Mouse (Mus musculus): ENCODE results near the gene Kdsr. TPM values are rescaled to one million over a fixed set of nuclear protein-coding genes. Genes with fewer than 3 reads are reported as not detected.

Kdsr gene
- total and polyA plus RNA-seq, 3 experiments, result 15.1 to 20.3 TPM; not detected in 1

- Histone ChIP-seq H3K79me2 (ENCODE audit: control insufficient read depth, insufficient read depth, low read length, poor library complexity) (peaks cover 2% of the 10 kb centered on the region; the same call in 1 of the 2 replicates), H3K27ac (ENCODE audit: control insufficient read depth, low read depth, low read length) (no peak overlapping the region), H3K4me3 (ENCODE audit: control insufficient read depth in 1 of 2, insufficient read depth in 1 of 2, low read depth in 2 of 2, low read length in 2 of 2) (no peak overlapping the region), H3K4me1 (ENCODE audit: control insufficient read depth in 1 of 2, insufficient read depth in 2 of 2, low read length in 2 of 2) (peaks cover 3% of the 10 kb centered on the region in 2 experiments; a peak in 3 of 4 replicates), H3K36me3 (ENCODE audit: control insufficient read depth in 1 of 2, insufficient read depth in 2 of 2, low read length in 2 of 2) (peaks cover 15 to 27% of the 10 kb centered on the region in 2 experiments), H3K27me3 (ENCODE audit: control insufficient read depth in 1 of 2, insufficient read depth in 2 of 2, low read length in 2 of 2) (no peaks in the 10 kb centered on the region), H3K9ac (ENCODE audit: control insufficient read depth, low read depth, low read length, poor library complexity, severe bottlenecking) (no peak overlapping the region), H3K9me3 (replicated peaks; ENCODE audit: insufficient read depth, low read length) (no peaks in the 10 kb centered on the region)
- 0 out of 2 replicates have a peak, but pooled peaks have one; percentile 37 for TF ChIP-seq ZMIZ1 (IDR thresholded peaks at IDR 0.05; ENCODE audit: low read depth, low read length)
- TF ChIP-seq POLR2AphosphoS2 (IDR thresholded peaks at IDR 0.05; ENCODE audit: low read length), result peak; percentile 40; the same call in 1 of the 2 replicates
- TF ChIP-seq RCOR1 (IDR thresholded peaks at IDR 0.05; ENCODE audit: low read depth, low read length), result no peak
- no peak for TF ChIP-seq MYB (IDR thresholded peaks at IDR 0.05; ENCODE audit: low read depth, low read length)
- no peak for TF ChIP-seq POLR2AphosphoS5 (IDR thresholded peaks at IDR 0.05; ENCODE audit: borderline replicate concordance, low read depth, low read length)
- no peak for TF ChIP-seq UBTF (IDR thresholded peaks at IDR 0.05; ENCODE audit: borderline replicate concordance, insufficient read depth, low read depth, low read length)
- TF ChIP-seq JUND (IDR thresholded peaks at IDR 0.05; ENCODE audit: low read depth, low read length), result no peak
- no peak for TF ChIP-seq EP300 (IDR thresholded peaks at IDR 0.05; ENCODE audit: low read depth in 1 of 2, low read length in 2 of 2)
- TF ChIP-seq GATA1 (IDR thresholded peaks at IDR 0.05; ENCODE audit: low read depth, low read length), result no peak
- DNase-seq (ENCODE audit: low read depth, low spot score), result no peak
Measured at GRCm38 (mm10) chr1:106764281-106764680, 4.8 kb upstream of the Kdsr start.

- peaks cover 19 to 24% of the 10 kb centered on the region in 2 experiments for H3K4me1 ChIP-seq (ENCODE audit: control insufficient read depth in 1 of 2, insufficient read depth in 2 of 2, low read length in 2 of 2)
- no peaks in the 10 kb centered on the region for H3K27me3 ChIP-seq (ENCODE audit: control insufficient read depth in 1 of 2, insufficient read depth in 2 of 2, low read length in 2 of 2)
- no peak for DNase-seq (ENCODE audit: low read depth, low spot score)
- no peak overlapping the region for H3K27ac ChIP-seq (ENCODE audit: control insufficient read depth, low read depth, low read length)
- no peak for TF ChIP-seq TAL1 (IDR thresholded peaks at IDR 0.05; ENCODE audit: low read length)
- 0 out of 2 replicates have a peak, but pooled peaks have one; percentile 11 for TF ChIP-seq POLR2AphosphoS2 (IDR thresholded peaks at IDR 0.05; ENCODE audit: low read length)
- no peaks in the 10 kb centered on the region for H3K9me3 ChIP-seq (replicated peaks; ENCODE audit: insufficient read depth, low read length)
- peak overlapping the region; percentile 57 for H3K9ac ChIP-seq (ENCODE audit: control insufficient read depth, low read depth, low read length, poor library complexity, severe bottlenecking)
- peak overlapping the region; percentile 9 to 36; a peak in 3 of 4 replicates for H3K4me3 ChIP-seq (ENCODE audit: control insufficient read depth in 1 of 2, insufficient read depth in 1 of 2, low read depth in 2 of 2, low read length in 2 of 2)
- H3K36me3 ChIP-seq (ENCODE audit: control insufficient read depth in 1 of 2, insufficient read depth in 2 of 2, low read length in 2 of 2), result peaks cover 2 to 32% of the 10 kb centered on the region in 2 experiments; a peak in 2 of 4 replicates
- H3K79me2 ChIP-seq (ENCODE audit: control insufficient read depth, insufficient read depth, low read length, poor library complexity), result peaks cover 12% of the 10 kb centered on the region
Measured at GRCm38 (mm10) chr1:106760750-106761149, 1.2 kb upstream of the Kdsr start.

- H3K9me3 ChIP-seq (replicated peaks; ENCODE audit: insufficient read depth, low read length), result no peaks in the 10 kb centered on the region
- H3K79me2 ChIP-seq (ENCODE audit: control insufficient read depth, insufficient read depth, low read length, poor library complexity), result peaks cover 12% of the 10 kb centered on the region
- peaks cover 19 to 24% of the 10 kb centered on the region in 2 experiments for H3K4me1 ChIP-seq (ENCODE audit: control insufficient read depth in 1 of 2, insufficient read depth in 2 of 2, low read length in 2 of 2)
- H3K27ac ChIP-seq (ENCODE audit: control insufficient read depth, low read depth, low read length), result peak overlapping the region; percentile 81
- DNase-seq (ENCODE audit: low read depth, low spot score), result peak; percentile 80
- peaks cover 0 to 36% of the 10 kb centered on the region in 2 experiments; a peak in 2 of 4 replicates for H3K36me3 ChIP-seq (ENCODE audit: control insufficient read depth in 1 of 2, insufficient read depth in 2 of 2, low read length in 2 of 2)
- H3K4me3 ChIP-seq (ENCODE audit: control insufficient read depth in 1 of 2, insufficient read depth in 1 of 2, low read depth in 2 of 2, low read length in 2 of 2), result peak overlapping the region; percentile 63 to 91
- peak overlapping the region; percentile 89 for H3K9ac ChIP-seq (ENCODE audit: control insufficient read depth, low read depth, low read length, poor library complexity, severe bottlenecking)
- H3K27me3 ChIP-seq (ENCODE audit: control insufficient read depth in 1 of 2, insufficient read depth in 2 of 2, low read length in 2 of 2), result no peaks in the 10 kb centered on the region
- TF ChIP-seq MXI1 (IDR thresholded peaks at IDR 0.05; ENCODE audit: low read depth, low read length) (peak; percentile 63; the same call in 1 of the 2 replicates), TCF12 (IDR thresholded peaks at IDR 0.05; ENCODE audit: low read depth, low read length) (0 out of 2 replicates have a peak, but pooled peaks have one; percentile 17), SIN3A (IDR thresholded peaks at IDR 0.05; ENCODE audit: low read length) (peak; percentile 53), NELFE (IDR thresholded peaks at IDR 0.05; ENCODE audit: low read depth, low read length) (peak; percentile 39; the same call in 1 of the 2 replicates), USF1 (IDR thresholded peaks at IDR 0.05; ENCODE audit: low read depth, low read length) (no peak), EP300 (IDR thresholded peaks at IDR 0.05; ENCODE audit: low read depth in 1 of 2, low read length in 2 of 2) (peak; percentile 33 to 48; a peak in 1 of 4 replicates), UBTF (IDR thresholded peaks at IDR 0.05; ENCODE audit: borderline replicate concordance, insufficient read depth, low read depth, low read length) (no peak), GATA1 (IDR thresholded peaks at IDR 0.05; ENCODE audit: low read depth, low read length) (peak; percentile 56), MYC (IDR thresholded peaks at IDR 0.05; ENCODE audit: low read depth, low read length) (no peak), ZNF384 (IDR thresholded peaks at IDR 0.05; ENCODE audit: low read depth, low read length) (no peak), BHLHE40 (IDR thresholded peaks at IDR 0.05; ENCODE audit: borderline replicate concordance, low read depth, low read length) (peak; percentile 85), ELF1 (IDR thresholded peaks at IDR 0.05; ENCODE audit: low read depth, low read length) (peak; percentile 74; the same call in 1 of the 2 replicates), KAT2A (conservative IDR thresholded peaks at IDR 0.05; ENCODE audit: low read depth, low read length) (no peak), POLR2A (IDR thresholded peaks at IDR 0.05; ENCODE audit: control insufficient read depth in 1 of 2, insufficient read depth in 1 of 2, low read depth in 1 of 2, low read length in 2 of 2, poor library complexity in 1 of 2) (no peak), CHD1 (IDR thresholded peaks at IDR 0.05; ENCODE audit: low read depth, low read length) (0 out of 2 replicates have a peak, but pooled peaks have one; percentile 85), SMC3 (IDR thresholded peaks at IDR 0.05; ENCODE audit: low read depth, low read length) (0 out of 2 replicates have a peak, but pooled peaks have one; percentile 2)
Measured at GRCm38 (mm10) chr1:106758734-106759571, 574 bp downstream of the Kdsr start.

All from MEL (cell line).